Mouse (Mus musculus): ENCODE measurements at regions not wholly inside any gene's neighbourhood (a gene's known extent, or its start where the extent isn't known, plus 50 kb on each side); places are given as distances from the start of the nearest gene placed in this dataset.
"Not testable (repeated sequence)": the region's sequence is repeated elsewhere in the genome, so short reads cannot be mapped to it uniquely, and the experiment has no call there.

DNA sequence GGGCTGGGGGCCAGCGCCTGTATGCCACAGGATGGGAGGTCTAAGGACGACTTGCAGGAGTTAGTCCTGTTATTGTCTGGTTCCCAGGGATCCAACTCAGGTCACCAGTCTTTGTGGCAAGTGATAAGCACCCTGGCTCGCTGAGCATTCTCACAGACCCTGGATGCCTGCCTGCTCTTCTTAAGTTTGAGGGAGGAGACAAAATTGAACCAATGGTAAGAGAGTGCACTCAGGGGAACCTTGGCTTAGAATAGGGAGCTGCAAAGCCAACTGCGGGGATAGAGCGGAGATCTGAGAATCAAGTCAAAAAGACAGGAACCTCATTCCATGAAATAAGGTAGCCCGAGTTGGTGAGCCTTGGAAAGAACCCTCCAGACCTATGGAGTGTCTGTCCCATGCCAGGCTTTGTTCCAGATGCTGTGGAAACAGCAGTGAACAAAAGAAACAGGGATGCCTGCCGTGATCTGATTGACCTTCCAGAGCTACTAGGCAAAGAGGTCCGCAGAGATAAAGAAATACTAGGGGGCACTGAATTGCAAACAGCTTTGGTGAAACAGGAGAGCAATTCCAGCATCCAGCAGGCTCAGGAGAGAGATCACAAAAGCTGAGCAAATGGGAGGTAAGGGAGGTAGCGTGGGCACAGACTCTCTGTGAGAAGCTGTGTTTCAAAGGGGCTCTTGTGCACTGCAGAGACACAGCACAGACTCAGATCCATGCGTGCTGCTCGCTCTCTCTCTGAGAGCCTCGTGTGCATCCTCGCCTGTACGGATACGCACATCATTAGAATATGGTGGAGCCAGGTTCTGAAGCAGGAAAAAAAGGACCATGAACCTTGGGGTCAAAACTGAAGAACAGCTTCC is 82.9 kb upstream of the Cep85l start:
- Histone ChIP-seq H3K4me1 (ENCODE audit: control insufficient read depth, insufficient read depth, low read length) (peaks cover 3% of the 10 kb centered on the region; the same call in 1 of the 2 replicates), H3K4me3 (ENCODE audit: insufficient read depth, low read depth, low read length) (peak overlapping the region; percentile 6), H3K27ac (ENCODE audit: insufficient read depth, low read depth, low read length) (peak overlapping the region; percentile 17; the same call in 1 of the 2 replicates)
- WGBS: 18% methylated on average over 15 of the region's 15 CpGs
- TF ChIP-seq POLR2A (IDR thresholded peaks at IDR 0.05; ENCODE audit: insufficient read depth, low read depth, low read length): no peak
- no peak for TF ChIP-seq CTCF (IDR thresholded peaks at IDR 0.05; ENCODE audit: insufficient read depth, low read depth, low read length)

DNA sequence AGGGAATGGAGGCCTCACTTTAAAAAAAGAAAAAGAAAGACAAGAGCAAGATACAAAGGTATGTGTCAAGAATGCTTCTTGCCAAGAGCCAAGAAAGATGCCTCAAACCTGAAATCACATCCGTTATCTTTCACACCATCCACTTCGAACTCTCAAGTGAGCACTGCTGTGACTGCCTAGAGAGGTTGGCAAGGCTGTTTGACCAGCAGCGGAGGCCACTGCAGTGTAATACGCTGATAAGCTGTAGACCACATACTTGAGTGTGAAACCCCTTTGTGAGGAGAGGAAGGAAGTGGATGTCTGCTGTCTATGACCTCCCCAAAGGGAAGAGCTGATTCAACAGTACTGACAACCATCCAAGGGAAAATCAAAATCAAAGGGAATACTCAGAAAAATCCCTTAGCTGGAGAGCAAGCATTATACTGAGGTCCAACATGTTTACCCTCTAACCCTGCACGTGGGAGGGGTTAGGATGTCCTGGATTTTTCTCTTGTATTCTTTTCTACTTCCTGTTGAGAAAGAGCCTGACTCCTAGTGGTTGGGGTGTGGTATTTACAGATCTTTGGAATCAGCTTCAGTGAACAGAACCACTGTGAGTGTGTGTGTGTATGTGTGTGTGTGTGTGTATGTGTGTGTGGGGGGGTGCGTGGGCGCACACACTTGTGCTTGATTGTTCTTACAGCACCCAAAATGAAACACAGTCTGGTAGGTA is 81.5 kb upstream of the Cep85l start:
- Histone ChIP-seq H3K4me1 (ENCODE audit: control insufficient read depth, insufficient read depth, low read length) (peaks cover 3% of the 10 kb centered on the region; the same call in 1 of the 2 replicates), H3K27ac (ENCODE audit: insufficient read depth, low read depth, low read length) (no peak overlapping the region), H3K4me3 (ENCODE audit: insufficient read depth, low read depth, low read length) (no peak overlapping the region)
- TF ChIP-seq POLR2A (IDR thresholded peaks at IDR 0.05; ENCODE audit: insufficient read depth, low read depth, low read length): no peak
- no peak for TF ChIP-seq CTCF (IDR thresholded peaks at IDR 0.05; ENCODE audit: insufficient read depth, low read depth, low read length)
- WGBS: 86% methylated on average over 7 of the region's 7 CpGs

DNA sequence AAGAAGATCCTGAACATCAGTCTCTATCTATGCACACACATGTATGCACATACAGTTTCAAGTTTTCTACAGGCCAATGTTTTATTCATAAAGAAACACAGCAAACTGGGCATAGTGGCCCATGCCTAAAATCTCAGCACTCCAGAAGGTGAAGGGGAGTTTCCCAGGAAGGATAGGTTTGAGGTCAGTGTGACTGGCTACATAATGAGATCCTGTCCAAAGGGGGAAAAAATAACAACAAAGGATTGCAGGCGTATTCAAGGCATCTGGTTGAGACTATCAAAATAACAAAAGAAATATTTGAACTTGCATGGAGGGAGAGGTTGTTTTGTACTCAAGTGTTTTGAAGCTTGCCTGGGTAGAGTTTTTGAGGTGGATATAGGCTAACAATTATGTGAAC is 80.0 kb upstream of the Cep85l start:
- H3K4me1 ChIP-seq (ENCODE audit: control insufficient read depth, insufficient read depth, low read length); H3K4me3 ChIP-seq (ENCODE audit: insufficient read depth, low read depth, low read length); H3K27ac ChIP-seq (ENCODE audit: insufficient read depth, low read depth, low read length): not testable (repeated sequence)
- WGBS: 86% methylated on average over 1 of the region's 1 CpGs

DNA sequence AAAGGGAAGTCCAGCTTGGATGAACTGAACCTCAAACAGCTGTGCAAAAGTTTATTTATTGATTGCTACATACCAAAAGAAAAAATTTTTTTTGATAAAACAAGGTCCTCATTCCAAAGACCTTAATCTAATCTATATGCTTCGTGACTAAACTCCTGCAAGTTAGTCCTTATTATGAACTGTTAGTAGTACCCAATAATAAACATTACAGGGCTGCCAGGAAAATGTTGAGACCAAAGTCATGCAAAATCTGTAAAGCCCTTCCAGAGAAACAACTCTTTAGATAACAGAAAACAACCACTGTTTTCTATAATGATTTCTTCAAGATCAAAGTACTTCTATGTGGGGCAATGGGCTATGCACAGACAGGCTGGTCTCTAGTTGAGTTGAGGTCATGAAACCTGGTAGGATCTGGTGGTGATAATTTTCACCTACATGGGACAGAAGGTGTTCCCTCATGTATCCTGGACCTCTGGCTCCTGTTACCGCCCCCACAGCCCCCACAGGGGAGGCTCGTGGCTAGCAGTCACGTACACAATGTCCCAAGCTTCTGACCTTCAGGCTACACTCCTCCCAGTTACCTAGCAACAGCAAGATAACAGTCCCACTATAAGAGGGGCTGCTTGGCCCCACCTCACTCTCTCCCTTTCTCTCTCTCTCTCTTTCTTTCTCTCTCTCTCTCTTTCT is 76.4 kb upstream of the Cep85l start:
- H3K4me1 ChIP-seq (ENCODE audit: control insufficient read depth, insufficient read depth, low read length): no peaks in the 10 kb centered on the region
- H3K27ac ChIP-seq (ENCODE audit: insufficient read depth, low read depth, low read length): no peak overlapping the region
- TF ChIP-seq CTCF (IDR thresholded peaks at IDR 0.05; ENCODE audit: insufficient read depth, low read depth, low read length): no peak
- TF ChIP-seq POLR2A (IDR thresholded peaks at IDR 0.05; ENCODE audit: insufficient read depth, low read depth, low read length): no peak
- H3K4me3 ChIP-seq (ENCODE audit: insufficient read depth, low read depth, low read length): no peak overlapping the region
- WGBS: 78% methylated on average over 4 of the region's 4 CpGs

DNA sequence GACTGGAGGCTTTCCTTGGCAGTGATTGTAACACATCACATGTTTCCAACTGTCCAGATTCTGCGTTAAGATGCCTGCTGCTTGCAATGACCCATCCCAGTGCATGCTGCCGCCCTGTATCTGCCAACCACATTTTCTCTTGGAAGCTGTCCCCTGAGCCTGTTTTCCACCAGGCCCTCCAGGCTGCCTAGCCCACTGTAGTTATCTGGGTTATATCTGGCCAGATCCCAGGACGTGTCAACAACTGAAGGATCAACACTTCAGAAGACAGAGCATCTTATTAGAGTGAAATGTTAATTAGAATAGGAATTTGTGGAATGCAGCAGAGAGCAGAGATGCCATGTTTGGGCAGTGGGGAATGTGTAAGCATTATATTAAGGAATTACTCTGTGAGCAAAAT is 65.0 kb upstream of the Cep85l start:
- no peak for TF ChIP-seq POLR2A (IDR thresholded peaks at IDR 0.05; ENCODE audit: insufficient read depth, low read depth, low read length)
- no peak for TF ChIP-seq CTCF (IDR thresholded peaks at IDR 0.05; ENCODE audit: insufficient read depth, low read depth, low read length)
- Histone ChIP-seq H3K27ac (ENCODE audit: insufficient read depth, low read depth, low read length) (no peak overlapping the region), H3K4me3 (ENCODE audit: insufficient read depth, low read depth, low read length) (no peak overlapping the region), H3K4me1 (ENCODE audit: control insufficient read depth, insufficient read depth, low read length) (no peaks in the 10 kb centered on the region)
- WGBS: 30% methylated on average over 3 of the region's 3 CpGs

DNA sequence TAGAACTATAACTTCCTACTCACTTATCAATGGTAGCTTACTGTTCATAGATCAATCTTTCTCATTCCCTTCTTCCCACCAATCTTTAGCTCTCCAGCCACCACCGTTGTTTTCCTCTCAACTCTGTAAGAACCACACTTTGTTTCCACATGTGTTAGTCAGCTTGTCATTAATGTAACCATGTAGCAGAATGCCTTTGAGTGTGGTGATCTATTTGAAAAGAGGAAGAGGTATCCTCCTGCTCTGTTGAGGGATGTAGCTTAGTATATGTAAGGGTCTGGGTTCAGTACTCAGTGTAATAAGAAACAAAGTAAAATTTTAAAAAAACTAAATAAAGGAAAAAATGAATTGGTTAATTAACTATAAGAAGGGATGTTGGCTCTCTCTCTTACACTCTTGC is 63.7 kb upstream of the Cep85l start:
- no peak overlapping the region for H3K4me3 ChIP-seq (ENCODE audit: insufficient read depth, low read depth, low read length)
- TF ChIP-seq CTCF (IDR thresholded peaks at IDR 0.05; ENCODE audit: insufficient read depth, low read depth, low read length) (no peak), POLR2A (IDR thresholded peaks at IDR 0.05; ENCODE audit: insufficient read depth, low read depth, low read length) (no peak)
- WGBS: 92% methylated on average over 1 of the region's 1 CpGs
- no peak overlapping the region for H3K27ac ChIP-seq (ENCODE audit: insufficient read depth, low read depth, low read length)
- no peaks in the 10 kb centered on the region for H3K4me1 ChIP-seq (ENCODE audit: control insufficient read depth, insufficient read depth, low read length)

DNA sequence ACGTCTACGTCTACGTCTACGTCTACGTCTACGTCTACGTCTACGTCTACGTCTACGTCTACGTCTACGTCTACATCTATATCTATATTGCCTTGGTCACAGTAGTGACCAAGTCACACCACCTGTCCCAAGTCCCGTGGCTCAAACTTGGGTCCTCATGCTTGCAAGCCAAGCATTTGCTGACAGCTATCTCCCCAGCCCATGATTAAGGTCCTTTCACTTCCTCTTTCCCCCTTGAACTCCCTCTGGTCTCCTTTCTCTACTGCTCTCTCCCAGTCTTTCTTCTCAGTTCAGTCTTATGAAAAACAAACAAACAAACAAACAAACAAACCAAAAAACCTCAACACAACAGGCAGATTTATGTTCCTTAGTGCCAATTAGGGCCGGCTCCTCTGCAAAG is 63.2 kb upstream of the Cep85l start:
- Histone ChIP-seq H3K4me3 (ENCODE audit: insufficient read depth, low read depth, low read length) (no peak overlapping the region), H3K27ac (ENCODE audit: insufficient read depth, low read depth, low read length) (no peak overlapping the region), H3K4me1 (ENCODE audit: control insufficient read depth, insufficient read depth, low read length) (no peaks in the 10 kb centered on the region)
- WGBS: 97% methylated on average over 14 of the region's 14 CpGs
- TF ChIP-seq CTCF (IDR thresholded peaks at IDR 0.05; ENCODE audit: insufficient read depth, low read depth, low read length): no peak
- no peak for TF ChIP-seq POLR2A (IDR thresholded peaks at IDR 0.05; ENCODE audit: insufficient read depth, low read depth, low read length)

DNA sequence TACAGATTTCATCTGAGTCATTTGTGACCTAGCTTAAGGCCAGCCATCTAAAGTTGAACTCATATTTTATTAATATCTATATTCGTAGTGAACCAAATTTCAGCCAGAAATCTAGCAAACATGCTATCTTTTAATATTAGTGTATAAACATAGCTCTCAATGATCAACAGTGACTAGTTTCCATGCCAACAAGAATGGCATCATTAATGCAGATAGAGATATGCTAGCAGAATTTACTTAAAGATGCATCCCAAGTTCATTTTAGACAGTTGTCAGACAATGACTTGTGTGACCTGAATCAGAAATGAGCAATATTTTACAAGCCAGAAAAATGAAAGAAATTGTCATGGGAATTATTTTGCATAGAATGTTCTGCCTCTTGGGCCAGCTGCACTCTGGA is 60.5 kb upstream of the Cep85l start:
- H3K4me3 ChIP-seq (ENCODE audit: insufficient read depth, low read depth, low read length): no peak overlapping the region
- 81% methylated on average over 1 of the region's 1 CpGs for WGBS
- H3K27ac ChIP-seq (ENCODE audit: insufficient read depth, low read depth, low read length): no peak overlapping the region
- TF ChIP-seq CTCF (IDR thresholded peaks at IDR 0.05; ENCODE audit: insufficient read depth, low read depth, low read length) (no peak), POLR2A (IDR thresholded peaks at IDR 0.05; ENCODE audit: insufficient read depth, low read depth, low read length) (no peak)
- H3K4me1 ChIP-seq (ENCODE audit: control insufficient read depth, insufficient read depth, low read length): peaks cover 1% of the 10 kb centered on the region; the same call in 1 of the 2 replicates

DNA sequence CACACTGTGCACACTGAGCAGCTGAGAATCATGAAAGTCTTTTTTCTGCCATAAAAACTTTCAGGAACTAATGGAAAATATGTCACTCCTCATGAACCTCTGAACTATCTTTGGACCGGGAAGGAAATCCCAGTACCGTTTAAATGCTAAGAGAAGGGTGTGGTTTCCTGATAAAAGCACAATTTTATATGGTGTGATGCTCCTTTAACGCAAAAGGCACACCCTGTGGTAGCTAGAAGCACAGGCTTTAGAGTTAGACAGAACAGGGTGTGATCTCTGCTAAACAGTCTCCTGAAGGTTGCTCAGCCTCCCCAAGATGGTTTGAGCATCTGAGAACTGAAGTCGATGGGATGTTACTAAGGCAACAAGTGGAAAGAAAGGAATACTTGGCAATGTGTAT is 58.6 kb upstream of the Cep85l start:
- Histone ChIP-seq H3K4me3 (ENCODE audit: insufficient read depth, low read depth, low read length) (no peak overlapping the region), H3K27ac (ENCODE audit: insufficient read depth, low read depth, low read length) (no peak overlapping the region), H3K4me1 (ENCODE audit: control insufficient read depth, insufficient read depth, low read length) (peaks cover 6% of the 10 kb centered on the region; the same call in 1 of the 2 replicates)
- TF ChIP-seq POLR2A (IDR thresholded peaks at IDR 0.05; ENCODE audit: insufficient read depth, low read depth, low read length) (no peak), CTCF (IDR thresholded peaks at IDR 0.05; ENCODE audit: insufficient read depth, low read depth, low read length) (no peak)
- WGBS: 80% methylated on average over 4 of the region's 4 CpGs
